Mouse (Mus musculus) forebrain, embryonic 14.5 days (tissue): ENCODE data around the gene Chst8. TPM values are rescaled to one million over a fixed set of nuclear protein-coding genes. Genes with fewer than 3 reads are reported as not detected.
A peak's percentile ranks its signal among the peaks of the same experiment; 100 is the strongest.

Experiments used
- ATAC-seq: fragments of 200-750 bp; cut with Nextera tagmentation; 2 replicates; pipeline ENCODE4 v1.8.0; 2017; ENCODE audit warnings: mild to moderate bottlenecking, moderate library complexity
- DNase-seq: peaks from one replicate; pipeline ENCODE4 v3.0.0-alpha.2; 2015; ENCODE audit warnings: low spot score
- H3K27ac ChIP-seq: fragments of 300-500 bp; sonication (generic); 2 replicates; pipeline ENCODE4 v1.5.1; 2014; ENCODE audit warnings: low read depth, mild to moderate bottlenecking, control low read depth, low read length, moderate library complexity
- H3K27me3 ChIP-seq: fragments of 300-500 bp; sonication (generic); replicated peaks from 2 replicates; pipeline ENCODE4 v1.6.1; 2014; ENCODE audit warnings: low read length, control low read depth, mixed read lengths; ENCODE audit not compliant: control insufficient read depth, insufficient read depth
- H3K36me3 ChIP-seq: fragments of 300-500 bp; sonication (generic); 2 replicates; pipeline ENCODE4 v1.6.1; 2014; ENCODE audit warnings: low read length, control low read depth; ENCODE audit not compliant: control insufficient read depth, insufficient read depth
- H3K4me1 ChIP-seq: fragments of 300-500 bp; sonication (generic); 2 replicates; pipeline ENCODE4 v1.6.1; 2014; ENCODE audit warnings: antibody characterized with exemption, low read length, control low read depth; ENCODE audit not compliant: control insufficient read depth, insufficient read depth
- H3K4me2 ChIP-seq: fragments of 300-500 bp; sonication (generic); 2 replicates; pipeline ENCODE4 v1.6.1; 2014; ENCODE audit warnings: mild to moderate bottlenecking, control low read depth, low read length
- H3K4me3 ChIP-seq: fragments of 300-500 bp; sonication (generic); 2 replicates; pipeline ENCODE4 v1.5.1; 2014; ENCODE audit warnings: low read depth, low read length, control low read depth
- H3K9ac ChIP-seq: fragments of 300-500 bp; sonication (generic); 2 replicates; pipeline ENCODE4 v1.6.1; 2014; ENCODE audit warnings: mild to moderate bottlenecking, low read length, control low read depth, moderate library complexity
- H3K9me3 ChIP-seq: fragments of 300-500 bp; sonication (generic); replicated peaks from 2 replicates; pipeline ENCODE4 v1.6.1; 2016; ENCODE audit warnings: low read length, control low read depth, mixed read lengths; ENCODE audit not compliant: control insufficient read depth
- WGBS: fragments of 180-500 bp; shearing (Covaris S2); extraction: QIAGEN DNeasy Blood & Tissue Kit; methylation state at CpG from one replicate; pipeline ENCODE4 v1.1.7; 2014; 5-methylcytosine and 5-hydroxymethylcytosine counted together
- polyA plus RNA-seq: library from polyadenylated mRNA; unstranded; fragments of >200 nt; fragmentation: Nextera tagmentation; extraction: Ambion mirVana; gene quantifications from 2 replicates; pipeline ENCODE4 v1.2.1, GENCODE M21; 2014

Chst8 gene
- polyA plus RNA-seq, 1 experiment from 2014 or later = 9.2 TPM

DNA sequence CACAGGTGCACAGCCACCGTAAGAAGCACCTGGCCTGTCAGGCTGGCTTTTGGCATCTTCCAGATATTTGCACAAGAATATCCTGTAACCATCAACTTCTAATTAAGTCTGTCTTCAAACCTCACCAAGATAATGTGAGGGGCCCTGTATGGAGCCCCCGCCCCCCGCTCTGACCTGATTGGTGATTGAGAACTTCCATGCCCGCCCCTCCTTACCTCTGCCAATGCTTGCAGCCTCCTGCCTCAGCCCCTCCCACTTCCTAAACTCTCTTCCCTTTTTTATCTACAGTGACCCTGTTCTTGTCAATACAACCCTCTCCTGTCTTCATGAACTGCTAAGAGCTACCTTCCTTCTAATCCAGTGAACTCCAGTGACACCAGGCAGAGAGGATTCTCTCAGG lies 37.6 kb downstream of the Chst8 start:
- Histone ChIP-seq H3K27me3 (no peaks in the 10 kb centered on the region), H3K9ac (no peak overlapping the region), H3K27ac (no peak overlapping the region), H3K36me3 (no peaks in the 10 kb centered on the region), H3K4me2 (peak overlapping the region; percentile 36; the same call in 1 of the 2 replicates), H3K4me1 (peaks cover 20% of the 10 kb centered on the region), H3K9me3 (no peaks in the 10 kb centered on the region), H3K4me3 (no peak overlapping the region)
- ATAC-seq (no peak), DNase-seq (no peak)
- 66% methylated on average over 4 of the region's 4 CpGs for WGBS

DNA sequence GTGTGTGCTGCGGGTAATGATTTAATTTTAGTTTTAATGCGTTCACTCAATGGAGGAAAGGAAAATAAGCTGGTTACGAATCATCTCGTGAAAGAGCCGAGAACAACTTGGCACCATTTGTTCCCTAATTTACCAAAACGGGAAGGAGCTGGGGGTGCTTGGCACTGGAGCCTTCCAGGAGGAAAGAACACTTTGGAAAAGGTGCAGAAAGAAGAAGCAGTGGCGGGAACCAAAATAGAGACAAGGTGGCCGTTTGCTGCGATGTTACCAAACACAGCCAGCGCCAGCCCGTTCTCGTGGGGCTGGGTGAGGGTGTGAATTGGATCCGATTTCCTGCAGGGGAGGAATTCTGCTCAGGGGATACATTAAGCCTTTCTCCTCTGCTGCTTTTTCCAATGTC lies 38.5 kb downstream of the Chst8 start:
- ATAC-seq = peak; percentile 37; the same call in 1 of the 2 replicates

DNA sequence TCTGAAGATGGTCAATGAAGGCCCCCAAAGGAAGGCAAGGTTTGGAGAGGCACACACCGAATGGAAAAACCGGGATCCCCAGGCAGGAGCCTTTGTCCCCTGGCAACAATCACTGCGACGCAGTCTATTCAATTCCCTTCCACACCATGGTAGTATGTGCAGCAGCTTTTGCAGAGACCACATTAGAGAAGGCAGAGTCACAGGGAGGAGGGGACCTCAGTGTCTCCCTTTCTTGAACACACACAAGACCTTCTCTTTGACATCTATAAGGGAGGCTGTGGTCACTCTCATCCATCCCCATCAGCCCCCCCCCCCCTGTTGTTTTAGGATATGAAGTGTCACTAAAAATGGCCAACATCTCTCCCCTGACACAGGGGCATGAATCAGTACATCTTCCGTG lies 39.2 kb downstream of the Chst8 start:
- H3K36me3 ChIP-seq = no peaks in the 10 kb centered on the region
- peak overlapping the region; percentile 70 for H3K27ac ChIP-seq
- no peaks in the 10 kb centered on the region for H3K9me3 ChIP-seq
- WGBS = 20% methylated on average over 5 of the region's 5 CpGs
- peaks cover 20% of the 10 kb centered on the region for H3K4me1 ChIP-seq
- no peak overlapping the region for H3K4me3 ChIP-seq
- H3K9ac ChIP-seq = no peak overlapping the region
- peak overlapping the region; percentile 6; the same call in 1 of the 2 replicates for H3K4me2 ChIP-seq
- ATAC-seq (no peak), DNase-seq (no peak)
- no peaks in the 10 kb centered on the region for H3K27me3 ChIP-seq

More for the DNA sequence above, 38.5 kb downstream of the Chst8 start:
- Histone ChIP-seq H3K9me3 (no peaks in the 10 kb centered on the region), H3K4me2 (peak overlapping the region; percentile 36), H3K4me1 (peaks cover 20% of the 10 kb centered on the region), H3K36me3 (no peaks in the 10 kb centered on the region), H3K4me3 (no peak overlapping the region), H3K27ac (peak overlapping the region; percentile 70; the same call in 1 of the 2 replicates), H3K27me3 (no peaks in the 10 kb centered on the region), H3K9ac (0 out of 2 replicates have a peak overlapping the region, but pooled peaks have one; percentile 37)
- 14% methylated on average over 13 of the region's 13 CpGs for WGBS
- peak; percentile 82 for DNase-seq

DNA sequence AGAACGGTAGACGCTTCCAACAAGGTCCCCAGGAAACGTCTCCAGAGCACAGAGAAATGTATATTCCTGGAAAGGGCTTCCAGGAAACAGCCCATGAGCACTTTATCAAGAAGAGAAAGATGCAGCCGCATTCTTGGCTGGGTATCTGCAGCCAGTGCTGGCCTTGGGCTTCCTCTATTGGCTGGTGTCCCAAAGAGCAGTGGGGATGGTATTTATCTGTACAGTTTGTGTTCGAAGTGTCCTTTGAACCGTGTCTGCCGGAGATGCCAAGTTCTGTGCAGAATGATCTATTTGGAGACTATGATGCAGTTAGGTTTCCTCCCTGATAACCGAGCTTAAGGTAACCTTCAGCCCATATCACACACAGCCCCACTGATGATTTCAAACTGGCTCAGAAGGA lies 43.0 kb downstream of the Chst8 start:
- Histone ChIP-seq H3K4me1 (peaks cover 14% of the 10 kb centered on the region), H3K27me3 (no peaks in the 10 kb centered on the region), H3K9me3 (no peaks in the 10 kb centered on the region), H3K4me2 (no peak overlapping the region), H3K36me3 (no peaks in the 10 kb centered on the region), H3K9ac (no peak overlapping the region), H3K27ac (no peak overlapping the region), H3K4me3 (no peak overlapping the region)
- ATAC-seq (no peak), DNase-seq (no peak)
- 74% methylated on average over 8 of the region's 8 CpGs for WGBS

DNA sequence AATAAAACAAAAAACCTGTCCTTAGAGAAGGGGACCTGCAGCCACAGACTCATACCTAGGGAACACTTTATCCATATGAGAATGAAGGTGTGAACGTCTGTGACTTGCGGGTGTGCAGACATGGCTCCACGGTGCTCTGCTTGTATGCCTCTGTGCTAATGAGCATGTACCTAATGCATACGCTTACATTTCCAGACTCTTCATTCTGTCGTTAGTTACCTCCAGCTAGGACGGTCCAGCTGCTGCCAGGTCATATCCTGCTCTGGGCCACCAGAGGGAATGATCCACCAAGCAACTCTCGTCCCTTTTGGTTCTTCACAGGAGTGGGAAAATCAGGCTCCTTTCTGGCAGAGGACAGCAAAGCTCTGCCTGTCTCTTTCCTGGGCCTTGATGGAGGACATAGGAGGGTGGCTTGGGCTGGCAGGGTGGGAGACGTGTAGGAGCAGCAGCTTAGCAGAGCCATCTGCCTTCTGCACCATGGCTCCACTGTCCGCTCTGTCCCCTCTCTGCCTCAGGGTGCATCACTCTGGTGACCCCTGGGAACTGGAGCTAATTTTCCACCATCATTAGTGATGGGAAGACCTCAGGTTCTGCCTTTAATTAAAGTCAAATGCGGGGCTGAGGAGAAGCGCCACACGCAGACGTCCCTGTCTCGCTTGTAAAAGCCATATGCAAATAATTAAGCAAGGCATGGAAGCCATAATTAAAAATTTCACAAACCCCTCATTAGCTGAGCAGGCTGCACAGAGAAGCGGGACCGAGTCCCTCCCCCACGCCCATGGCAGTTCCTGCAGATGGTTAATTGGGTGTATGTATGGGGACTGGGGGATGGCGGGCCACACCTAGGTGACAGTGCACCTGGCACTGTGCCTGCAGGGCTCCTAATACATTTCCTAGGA lies 48.0 kb downstream of the Chst8 start:
- H3K9ac ChIP-seq = no peak overlapping the region
- H3K9me3 ChIP-seq = no peaks in the 10 kb centered on the region
- peaks cover 15% of the 10 kb centered on the region for H3K4me1 ChIP-seq
- DNase-seq (peak; percentile 85), ATAC-seq (peak; percentile 90)
- peak overlapping the region; percentile 84 for H3K27ac ChIP-seq
- 31% methylated on average over 18 of the region's 18 CpGs for WGBS
- peak overlapping the region; percentile 20; the same call in 1 of the 2 replicates for H3K4me2 ChIP-seq
- no peaks in the 10 kb centered on the region for H3K36me3 ChIP-seq
- H3K4me3 ChIP-seq = no peak overlapping the region
- no peaks in the 10 kb centered on the region for H3K27me3 ChIP-seq

DNA sequence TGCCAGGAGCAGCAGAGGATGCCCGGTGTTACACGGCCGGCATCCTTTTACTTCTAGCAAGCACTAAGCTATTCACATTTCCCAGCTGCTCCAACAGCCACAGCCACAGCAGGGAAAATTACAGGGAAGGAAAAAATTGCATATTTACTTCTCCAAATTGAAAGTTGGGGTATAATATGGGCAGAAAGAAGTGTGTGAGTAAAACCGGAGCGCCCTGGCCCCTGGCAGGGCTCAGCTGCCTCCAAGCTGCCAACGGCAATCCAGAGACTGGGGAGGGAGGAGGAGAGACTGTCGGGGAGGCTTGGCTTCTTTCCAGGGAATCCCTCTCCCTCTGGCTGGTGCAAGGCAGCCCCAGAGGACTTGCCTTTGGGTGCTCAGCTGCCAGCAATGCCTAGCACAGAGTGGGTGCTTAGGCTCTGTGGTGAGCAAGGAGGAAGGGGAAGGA lies 53.1 kb downstream of the Chst8 start:
- Histone ChIP-seq H3K9ac (0 out of 2 replicates have a peak overlapping the region, but pooled peaks have one; percentile 10), H3K27me3 (no peaks in the 10 kb centered on the region), H3K4me3 (no peak overlapping the region), H3K9me3 (no peaks in the 10 kb centered on the region), H3K36me3 (no peaks in the 10 kb centered on the region), H3K27ac (peak overlapping the region; percentile 24; the same call in 1 of the 2 replicates), H3K4me2 (0 out of 2 replicates have a peak overlapping the region, but pooled peaks have one; percentile 3), H3K4me1 (peaks cover 16% of the 10 kb centered on the region)
- DNase-seq (peak; percentile 91), ATAC-seq (peak; percentile 83)
- WGBS = 28% methylated on average over 7 of the region's 7 CpGs

DNA sequence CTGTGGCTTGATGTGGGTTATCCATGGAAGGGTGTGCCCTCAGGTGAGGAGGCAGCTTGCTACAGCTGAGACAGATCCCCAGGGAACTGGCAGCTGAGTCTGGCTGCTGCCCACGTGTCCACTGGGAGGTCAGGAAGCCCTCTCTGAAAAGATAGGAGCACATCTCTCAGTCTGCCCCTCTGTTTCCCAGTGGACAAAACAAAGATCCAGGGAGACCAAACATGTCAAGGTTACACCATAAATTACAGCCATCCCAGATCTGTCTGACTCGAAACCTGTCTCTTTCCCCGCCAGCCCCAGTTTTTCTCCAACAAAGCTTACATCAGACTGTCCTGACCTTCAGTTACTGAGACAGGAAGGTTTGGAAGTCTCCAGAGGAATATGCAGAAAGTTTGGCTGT lies 53.8 kb downstream of the Chst8 start:
- 88% methylated on average over 3 of the region's 3 CpGs for WGBS
- Histone ChIP-seq H3K27ac (peak overlapping the region; percentile 24; the same call in 1 of the 2 replicates), H3K4me1 (peaks cover 12% of the 10 kb centered on the region), H3K27me3 (no peaks in the 10 kb centered on the region), H3K9ac (no peak overlapping the region), H3K36me3 (no peaks in the 10 kb centered on the region), H3K4me3 (no peak overlapping the region), H3K9me3 (no peaks in the 10 kb centered on the region), H3K4me2 (no peak overlapping the region)
- DNase-seq (no peak), ATAC-seq (no peak)

DNA sequence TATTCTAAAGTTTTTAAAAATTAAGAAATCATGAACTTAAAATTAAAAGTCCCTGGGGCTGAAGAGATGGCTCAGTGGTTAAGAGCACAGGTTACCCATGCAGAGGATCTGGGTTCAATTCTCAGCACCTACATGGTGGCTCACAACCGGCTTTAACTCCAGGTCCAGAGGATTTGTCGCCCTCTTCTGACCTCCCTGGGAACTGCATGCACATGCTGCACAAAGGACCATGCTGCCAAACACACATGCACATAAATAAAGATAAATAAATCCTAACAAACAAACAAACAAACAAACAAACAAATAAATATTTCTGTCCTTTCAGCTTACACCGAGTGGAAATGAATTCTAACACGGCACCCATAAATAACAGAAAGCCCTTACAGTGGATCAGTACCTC lies 55.0 kb downstream of the Chst8 start:
- H3K9ac ChIP-seq = no peak overlapping the region
- WGBS = 84% methylated on average over 4 of the region's 4 CpGs
- H3K27me3 ChIP-seq = no peaks in the 10 kb centered on the region
- no peaks in the 10 kb centered on the region for H3K36me3 ChIP-seq
- DNase-seq = no peak
- H3K4me3 ChIP-seq = no peak overlapping the region
- peaks cover 19% of the 10 kb centered on the region for H3K4me1 ChIP-seq
- no peak overlapping the region for H3K27ac ChIP-seq
- H3K4me2 ChIP-seq = no peak overlapping the region
- no peak for ATAC-seq
- no peaks in the 10 kb centered on the region for H3K9me3 ChIP-seq
